Mouse (Mus musculus): ENCODE results near the gene Olfr524. TPM values are rescaled to one million over a fixed set of nuclear protein-coding genes. Genes with fewer than 3 reads are reported as not detected.

Gene Olfr524
- polyA plus RNA-seq, 1 experiment from 2014 or later: not detected

DNA sequence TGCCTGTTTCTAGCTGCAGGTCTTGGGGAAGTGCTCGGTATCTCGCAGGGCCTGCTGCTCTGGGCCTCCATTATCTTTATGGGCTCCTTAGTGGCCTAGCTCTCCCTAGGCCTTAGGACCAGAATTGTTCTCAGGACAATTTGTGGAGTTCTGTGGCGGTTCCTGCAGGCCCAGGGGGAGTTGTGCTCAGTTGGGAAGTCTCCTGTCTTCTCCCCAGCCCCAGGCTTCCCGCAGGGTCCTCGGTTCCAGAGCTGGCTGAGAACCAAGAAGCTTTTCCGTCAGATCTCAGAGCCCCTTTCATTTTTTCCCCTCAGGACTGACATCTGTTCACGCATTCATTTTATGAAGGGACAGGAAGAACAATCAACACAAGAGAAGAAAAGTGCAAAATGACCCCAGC is 41.1 kb downstream of the Olfr524 start, which contains the start of gene Olfr522:
Olfr522 (minus strand) TSS at position 101 of the 400 bp plus-strand sequence.
- no peak within 1 kb of the TSS for H3K4me3 ChIP-seq (ENCODE audit: inconsistent target)
- no peaks in the 10 kb centered on the region for H3K36me3 ChIP-seq (ENCODE audit: inconsistent target)

DNA sequence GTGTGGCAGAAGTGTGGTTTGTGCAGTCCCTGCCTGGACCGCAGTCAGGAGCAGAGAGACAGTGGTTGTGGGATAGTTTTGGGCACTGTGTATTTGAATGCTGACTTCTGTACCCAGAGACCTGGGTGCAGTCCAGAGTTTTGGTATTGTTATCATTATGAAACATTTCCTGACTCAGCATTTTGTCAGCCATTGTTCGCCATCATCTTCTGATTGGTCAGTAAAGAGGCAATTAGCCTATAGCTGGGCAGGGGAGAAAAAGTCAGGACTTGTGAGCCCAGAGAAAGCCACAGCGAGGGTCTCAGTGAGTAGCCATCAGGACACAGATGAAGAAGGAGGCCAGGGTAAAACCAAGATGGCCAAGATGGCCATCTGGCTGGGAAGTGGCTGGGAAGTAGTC is 45.4 kb downstream of the Olfr524 start:
- 76% methylated on average over 3 of the region's 3 CpGs for WGBS (ENCODE audit: missing documents)

More for the DNA sequence above, 41.1 kb downstream of the Olfr524 start, which contains the start of gene Olfr522:
- Histone ChIP-seq H3K27ac (no peak within 1 kb of the TSS), H3K79me2 (ENCODE audit: inconsistent target) (no peaks in the 10 kb centered on the region)
- WGBS (ENCODE audit: missing documents): 83% methylated on average over 7 of the region's 7 CpGs

DNA sequence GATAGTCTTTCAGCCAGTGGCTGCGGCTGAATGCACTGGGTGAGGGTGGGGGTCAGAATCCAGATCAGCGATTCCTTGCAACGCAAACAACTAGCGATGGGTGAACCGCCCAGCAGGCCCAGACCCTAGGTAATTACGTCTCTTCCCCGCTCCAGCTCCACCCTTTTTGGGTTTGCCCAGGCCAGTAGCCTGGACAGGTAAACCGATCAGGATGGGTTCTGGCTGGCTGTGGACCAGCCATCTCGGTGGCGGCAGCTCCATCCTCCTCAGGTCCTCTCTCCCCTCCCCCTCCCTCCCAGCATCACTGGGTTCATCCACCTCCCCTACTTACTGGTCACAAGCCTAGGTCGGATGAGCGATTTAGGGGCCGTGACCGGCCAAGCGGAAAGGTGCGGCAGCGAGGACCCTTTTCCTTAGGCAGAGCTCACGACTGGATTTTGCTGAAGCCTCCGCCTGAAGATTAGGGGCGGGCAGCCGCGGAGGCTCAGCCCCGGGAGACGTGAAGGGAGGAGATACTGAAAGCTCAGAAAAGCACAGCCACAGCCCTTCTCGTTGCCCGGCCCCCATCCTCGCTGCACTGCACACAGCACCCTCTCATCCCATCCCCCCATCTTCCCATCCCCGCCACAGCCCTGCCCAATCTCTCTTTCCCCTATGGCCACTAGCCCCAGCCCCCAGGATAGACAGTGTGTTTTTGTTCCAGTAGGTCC is 51.4 kb downstream of the Olfr524 start, which contains the start of gene Sprn:
Sprn (minus strand) TSS at position 660 of the 710 bp plus-strand sequence.
- H3K79me2 ChIP-seq (ENCODE audit: inconsistent target): no peaks in the 10 kb centered on the region
- peaks cover 6% of the 10 kb centered on the region; the same call in 1 of the 2 replicates for H3K36me3 ChIP-seq (ENCODE audit: inconsistent target)
- H3K27ac ChIP-seq: no peak within 1 kb of the TSS
- 14% methylated on average over 28 of the region's 28 CpGs for WGBS (ENCODE audit: missing documents)
- no peak within 1 kb of the TSS for H3K4me3 ChIP-seq (ENCODE audit: inconsistent target)

More for the DNA sequence above, 45.4 kb downstream of the Olfr524 start:
- Histone ChIP-seq H3K27ac (no peak overlapping the region), H3K79me2 (ENCODE audit: inconsistent target) (no peaks in the 10 kb centered on the region), H3K36me3 (ENCODE audit: inconsistent target) (no peaks in the 10 kb centered on the region), H3K4me3 (ENCODE audit: inconsistent target) (no peak overlapping the region)

DNA sequence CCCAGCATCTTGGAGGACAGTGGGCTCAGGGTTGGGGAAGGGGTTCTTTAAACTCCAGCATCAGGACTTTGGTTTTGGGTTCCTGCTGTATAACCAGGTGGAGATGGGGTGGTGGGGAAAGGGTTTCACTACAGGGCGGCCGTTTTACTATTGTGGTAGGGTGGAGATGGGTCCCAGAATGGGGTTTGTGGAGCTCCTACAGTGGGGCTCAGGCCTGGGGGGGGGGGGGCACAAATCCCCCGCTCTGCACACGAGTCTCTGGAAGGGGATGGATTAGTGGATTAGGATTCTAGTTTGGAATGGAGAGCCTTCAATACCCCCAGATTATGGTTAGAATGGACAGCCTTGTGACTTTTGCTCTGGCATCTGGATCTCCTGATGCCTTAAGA is 51.9 kb downstream of the Olfr524 start:
- 41% methylated on average over 4 of the region's 4 CpGs for WGBS (ENCODE audit: missing documents)
- no peaks in the 10 kb centered on the region for H3K79me2 ChIP-seq (ENCODE audit: inconsistent target)
- H3K4me3 ChIP-seq (ENCODE audit: inconsistent target): no peak overlapping the region
- no peak overlapping the region for H3K27ac ChIP-seq
- peaks cover 6% of the 10 kb centered on the region; the same call in 1 of the 2 replicates for H3K36me3 ChIP-seq (ENCODE audit: inconsistent target)

DNA sequence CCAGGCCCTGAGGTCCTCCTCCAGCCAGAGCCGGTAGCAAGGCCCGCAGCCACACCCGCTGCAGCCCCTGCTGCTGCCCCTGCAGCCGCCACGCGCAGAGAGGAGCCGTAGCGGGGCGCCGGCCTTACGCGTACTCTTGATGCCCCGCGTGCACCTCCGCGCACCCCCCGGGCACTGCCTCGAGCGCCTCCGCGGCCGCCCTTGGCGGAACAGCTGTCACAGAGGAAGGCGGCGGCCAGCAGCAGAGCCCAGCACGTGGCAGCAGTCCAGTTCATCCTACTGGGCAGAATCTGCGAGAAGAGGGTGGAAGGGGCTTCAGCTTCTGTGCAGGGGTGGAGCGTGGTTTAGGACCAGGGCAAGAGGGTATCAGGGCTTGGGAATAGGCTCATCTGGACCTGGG is 52.4 kb downstream of the Olfr524 start:
- H3K4me3 ChIP-seq (ENCODE audit: inconsistent target): no peak overlapping the region
- 13% methylated on average over 27 of the region's 28 CpGs for WGBS (ENCODE audit: missing documents)
- H3K27ac ChIP-seq: no peak overlapping the region
- no peaks in the 10 kb centered on the region for H3K79me2 ChIP-seq (ENCODE audit: inconsistent target)
- H3K36me3 ChIP-seq (ENCODE audit: inconsistent target): peaks cover 6% of the 10 kb centered on the region; the same call in 1 of the 2 replicates

Other genes starting within 250 kb of the Olfr524 start
- gene 6430531B16Rik, start 227.2 kb downstream of the Olfr524 start, polyA plus RNA-seq (2018): 0.23 to 0.38 TPM in 2 of 3 replicates, not detected in the other
- gene Adam8, start 213.4 kb downstream of the Olfr524 start, polyA plus RNA-seq (2018): 169 to 1,404 TPM (median 407 TPM) in 3 replicates
- 11.9 to 14.7 TPM (median 14.1 TPM) in 3 replicates for gene Zfp511, start 169.6 kb downstream of the Olfr524 start, polyA plus RNA-seq (2018)
- 12.5 to 29.2 TPM (median 21.1 TPM) in 3 replicates for gene Tubgcp2, start 169.3 kb downstream of the Olfr524 start, polyA plus RNA-seq (2018)
- gene Msx3, start 156.9 kb downstream of the Olfr524 start, polyA plus RNA-seq (2018): not detected in 3 replicates
- not detected in 3 replicates for gene Caly, start 123.4 kb downstream of the Olfr524 start, polyA plus RNA-seq (2018)
- not detected in 3 replicates for gene Prap1, start 112.6 kb downstream of the Olfr524 start, polyA plus RNA-seq (2018)
- 7.9 to 11.8 TPM (median 11.6 TPM) in 3 replicates for gene Fuom, start 103.5 kb downstream of the Olfr524 start, polyA plus RNA-seq (2018)
- gene Paox, start 90.2 kb downstream of the Olfr524 start, polyA plus RNA-seq (2018): 20.7 to 41.5 TPM (median 38.8 TPM) in 3 replicates
- gene Echs1, start 89.5 kb downstream of the Olfr524 start, polyA plus RNA-seq (2018): 47.2 to 96.9 TPM (median 73.4 TPM) in 3 replicates
- gene Mtg1, start 68.4 kb downstream of the Olfr524 start, polyA plus RNA-seq (2018): 8.3 to 14.7 TPM (median 9.4 TPM) in 3 replicates
- gene Sprn, start 51.1 kb downstream of the Olfr524 start, polyA plus RNA-seq (2018): not detected in 3 replicates
- not detected in 3 replicates for gene Olfr522, start 41.2 kb downstream of the Olfr524 start, polyA plus RNA-seq (2018)
- gene Olfr523, start 32.7 kb downstream of the Olfr524 start, polyA plus RNA-seq (2018): not detected in 3 replicates
- gene Cd163l1, start 12.3 kb upstream of the Olfr524 start, polyA plus RNA-seq (2018): not detected in 3 replicates
- not detected in 3 replicates for gene 5830411N06Rik, start 41.3 kb upstream of the Olfr524 start, polyA plus RNA-seq (2018)
- not detected in 3 replicates for gene Olfr525, start 114.9 kb upstream of the Olfr524 start, polyA plus RNA-seq (2018)
- gene Olfr527, start 128.1 kb upstream of the Olfr524 start, polyA plus RNA-seq (2018): not detected in 3 replicates
- gene Olfr60, start 155.7 kb upstream of the Olfr524 start, polyA plus RNA-seq (2018): not detected in 3 replicates
- gene Olfr530, start 170.4 kb upstream of the Olfr524 start, polyA plus RNA-seq (2018): not detected in 3 replicates
- gene Olfr531, start 197.0 kb upstream of the Olfr524 start, polyA plus RNA-seq (2018): not detected in 3 replicates
- not detected in 3 replicates for gene Olfr532, start 215.7 kb upstream of the Olfr524 start, polyA plus RNA-seq (2018)